Mouse (Mus musculus): ENCODE data around the gene Inpp5d. TPM values are rescaled to one million over a fixed set of nuclear protein-coding genes. Genes with fewer than 3 reads are reported as not detected.
"Not testable (repeated sequence)": the region's sequence is repeated elsewhere in the genome, so short reads cannot be mapped to it uniquely, and the experiment has no call there.

Gene Inpp5d
- polyA plus RNA-seq, 1 experiment from 2014 or later, result 3.9 TPM

- ATAC-seq (replicated peaks), result no peak
- Histone ChIP-seq H3K4me2 (replicated peaks) (no peak overlapping the region), H3K9me3 (no peaks in the 10 kb centered on the region), H3K36me3 (no peaks in the 10 kb centered on the region), H3K27me3 (no peaks in the 10 kb centered on the region), H3K9ac (replicated peaks) (no peak overlapping the region), H3K4me1 (no peaks in the 10 kb centered on the region), H3K27ac (replicated peaks) (no peak overlapping the region), H3K4me3 (no peak overlapping the region)
- WGBS, result 74% methylated on average over 1 of the region's 1 CpGs
Observed at GRCm38 (mm10) chr1:87667006-87667405, 46.9 kb downstream of the Inpp5d start.

- Histone ChIP-seq H3K27me3 (no peaks in the 10 kb centered on the region), H3K4me1 (no peaks in the 10 kb centered on the region), H3K4me2 (replicated peaks) (no peak overlapping the region), H3K9me3 (no peaks in the 10 kb centered on the region), H3K27ac (replicated peaks) (no peak overlapping the region), H3K9ac (replicated peaks) (no peak overlapping the region), H3K4me3 (no peak overlapping the region), H3K36me3 (no peaks in the 10 kb centered on the region)
- no peak for ATAC-seq (replicated peaks)
- 90% methylated on average over 7 of the region's 7 CpGs for WGBS
Observed at GRCm38 (mm10) chr1:87668300-87668699, 48.2 kb downstream of the Inpp5d start.

GRCm38 (mm10) chr1:87671483-87671882 lies 51.4 kb downstream of the Inpp5d start:
- Histone ChIP-seq H3K9ac (replicated peaks) (no peak overlapping the region), H3K36me3 (no peaks in the 10 kb centered on the region), H3K9me3 (no peaks in the 10 kb centered on the region), H3K4me1 (no peaks in the 10 kb centered on the region), H3K4me2 (replicated peaks) (no peak overlapping the region), H3K4me3 (no peak overlapping the region), H3K27ac (replicated peaks) (no peak overlapping the region), H3K27me3 (no peaks in the 10 kb centered on the region)
- ATAC-seq (replicated peaks), result no peak
- 58% methylated on average over 4 of the region's 4 CpGs for whole genome bisulfite sequencing

- Histone ChIP-seq H3K9ac (replicated peaks) (no peak overlapping the region), H3K27ac (replicated peaks) (no peak overlapping the region), H3K27me3 (no peaks in the 10 kb centered on the region), H3K9me3 (no peaks in the 10 kb centered on the region), H3K36me3 (no peaks in the 10 kb centered on the region), H3K4me2 (replicated peaks) (no peak overlapping the region), H3K4me3 (no peak overlapping the region), H3K4me1 (no peaks in the 10 kb centered on the region)
- WGBS, result 79% methylated on average over 9 of the region's 9 CpGs
- ATAC-seq (replicated peaks), result no peak
Observed at GRCm38 (mm10) chr1:87673822-87674604, 53.9 kb downstream of the Inpp5d start.

- H3K4me1 ChIP-seq, result no peaks in the 10 kb centered on the region
- no peak overlapping the region for H3K4me3 ChIP-seq
- H3K27me3 ChIP-seq, result no peaks in the 10 kb centered on the region
- H3K36me3 ChIP-seq, result no peaks in the 10 kb centered on the region
- no peak overlapping the region for H3K4me2 ChIP-seq (replicated peaks)
- no peak for ATAC-seq (replicated peaks)
- 84% methylated on average over 6 of the region's 6 CpGs for WGBS
- no peaks in the 10 kb centered on the region for H3K9me3 ChIP-seq
- no peak overlapping the region for H3K27ac ChIP-seq (replicated peaks)
- no peak overlapping the region for H3K9ac ChIP-seq (replicated peaks)
Observed at GRCm38 (mm10) chr1:87676006-87676405, 55.9 kb downstream of the Inpp5d start.

GRCm38 (mm10) chr1:87679089-87679488 lies 59.0 kb downstream of the Inpp5d start:
- no peak overlapping the region for H3K27ac ChIP-seq (replicated peaks)
- no peaks in the 10 kb centered on the region for H3K27me3 ChIP-seq
- H3K4me1 ChIP-seq, result no peaks in the 10 kb centered on the region
- H3K9ac ChIP-seq (replicated peaks), result no peak overlapping the region
- WGBS, result 80% methylated on average over 5 of the region's 5 CpGs
- ATAC-seq (replicated peaks), result no peak
- no peaks in the 10 kb centered on the region for H3K9me3 ChIP-seq
- no peak overlapping the region for H3K4me2 ChIP-seq (replicated peaks)
- H3K36me3 ChIP-seq, result no peaks in the 10 kb centered on the region
- no peak overlapping the region for H3K4me3 ChIP-seq

- Histone ChIP-seq H3K4me1 (no peaks in the 10 kb centered on the region), H3K4me2 (replicated peaks) (no peak overlapping the region), H3K27me3 (no peaks in the 10 kb centered on the region), H3K9ac (replicated peaks) (no peak overlapping the region), H3K9me3 (no peaks in the 10 kb centered on the region), H3K36me3 (no peaks in the 10 kb centered on the region), H3K4me3 (no peak overlapping the region), H3K27ac (replicated peaks) (no peak overlapping the region)
- ATAC-seq (replicated peaks), result no peak
- WGBS, result 87% methylated on average over 4 of the region's 4 CpGs
Observed at GRCm38 (mm10) chr1:87680950-87681349, 60.8 kb downstream of the Inpp5d start.

- H3K4me3 ChIP-seq; ATAC-seq (replicated peaks): not testable (repeated sequence)
- 90% methylated on average over 7 of the region's 7 CpGs for WGBS
Observed at GRCm38 (mm10) chr1:87682473-87682872, 62.4 kb downstream of the Inpp5d start.

GRCm38 (mm10) chr1:87684071-87684470 lies 64.0 kb downstream of the Inpp5d start:
- WGBS, result 91% methylated on average over 5 of the region's 5 CpGs
- H3K9ac ChIP-seq (replicated peaks), result no peak overlapping the region
- H3K4me1 ChIP-seq, result no peaks in the 10 kb centered on the region
- H3K27ac ChIP-seq (replicated peaks), result no peak overlapping the region
- ATAC-seq (replicated peaks), result no peak
- H3K36me3 ChIP-seq, result no peaks in the 10 kb centered on the region
- H3K4me3 ChIP-seq, result no peak overlapping the region
- H3K27me3 ChIP-seq, result no peaks in the 10 kb centered on the region
- H3K4me2 ChIP-seq (replicated peaks), result no peak overlapping the region
- H3K9me3 ChIP-seq, result no peaks in the 10 kb centered on the region

More at GRCm38 (mm10) chr1:87682473-87682872, 62.4 kb downstream of the Inpp5d start:
- H3K9ac ChIP-seq (replicated peaks); H3K27me3 ChIP-seq; H3K36me3 ChIP-seq; H3K9me3 ChIP-seq; H3K4me2 ChIP-seq (replicated peaks); H3K27ac ChIP-seq (replicated peaks); H3K4me1 ChIP-seq: not testable (repeated sequence)

- Histone ChIP-seq H3K4me1 (no peaks in the 10 kb centered on the region), H3K36me3 (no peaks in the 10 kb centered on the region), H3K27ac (replicated peaks) (no peak overlapping the region), H3K4me2 (replicated peaks) (no peak overlapping the region), H3K9ac (replicated peaks) (no peak overlapping the region), H3K4me3 (no peak overlapping the region), H3K9me3 (no peaks in the 10 kb centered on the region), H3K27me3 (no peaks in the 10 kb centered on the region)
- no peak for ATAC-seq (replicated peaks)
- WGBS, result 81% methylated on average over 3 of the region's 3 CpGs
Observed at GRCm38 (mm10) chr1:87684791-87685190, 64.7 kb downstream of the Inpp5d start.

GRCm38 (mm10) chr1:87686351-87686750 lies 66.2 kb downstream of the Inpp5d start:
- no peaks in the 10 kb centered on the region for H3K9me3 ChIP-seq
- H3K4me2 ChIP-seq (replicated peaks), result no peak overlapping the region
- no peak overlapping the region for H3K27ac ChIP-seq (replicated peaks)
- H3K4me3 ChIP-seq, result no peak overlapping the region
- H3K27me3 ChIP-seq, result no peaks in the 10 kb centered on the region
- no peak for ATAC-seq (replicated peaks)
- no peaks in the 10 kb centered on the region for H3K36me3 ChIP-seq
- 85% methylated on average over 4 of the region's 4 CpGs for WGBS
- no peak overlapping the region for H3K9ac ChIP-seq (replicated peaks)
- H3K4me1 ChIP-seq, result no peaks in the 10 kb centered on the region

- Histone ChIP-seq H3K4me1 (no peaks in the 10 kb centered on the region), H3K9me3 (no peaks in the 10 kb centered on the region), H3K27ac (replicated peaks) (no peak overlapping the region), H3K4me2 (replicated peaks) (no peak overlapping the region), H3K4me3 (no peak overlapping the region), H3K9ac (replicated peaks) (no peak overlapping the region), H3K27me3 (no peaks in the 10 kb centered on the region), H3K36me3 (no peaks in the 10 kb centered on the region)
- 22% methylated on average over 1 of the region's 1 CpGs for WGBS
- no peak for ATAC-seq (replicated peaks)
Observed at GRCm38 (mm10) chr1:87687009-87687408, 66.9 kb downstream of the Inpp5d start.

Measured in forebrain, embryonic 15.5 days (tissue).